In the genomic region with DNA sequence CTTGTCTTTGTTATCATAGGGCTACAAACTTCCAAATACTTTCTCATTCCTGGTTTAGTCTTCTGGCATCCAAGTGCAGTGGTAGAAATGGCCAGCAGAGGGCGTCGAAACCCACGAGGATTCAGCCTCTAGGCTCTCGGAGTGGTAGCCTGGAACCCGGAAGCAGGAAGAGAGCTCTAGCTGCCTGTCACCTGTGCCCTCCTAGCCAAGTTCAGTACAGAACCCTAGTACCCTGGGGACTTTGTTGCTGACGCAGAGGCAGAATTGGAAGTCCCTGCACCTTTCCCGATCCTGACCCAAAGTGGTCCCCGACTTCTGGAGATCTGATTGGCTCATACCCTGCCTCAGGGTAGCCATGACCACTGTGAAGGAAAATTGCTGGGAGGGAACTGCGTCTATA, we compare ENCODE assay signal across 8 mouse cellular contexts. TPM values are rescaled to one million over a fixed set of nuclear protein-coding genes. Genes with fewer than 3 reads are reported as not detected.
DNase-seq lines count a peak whose midpoint lies in the region; ATAC-seq and TF ChIP-seq lines count a peak whose summit lies in the region.

No protein-coding gene starts in this region.

- ATAC-seq in erythroid progenitor cell, adult 5-6 weeks (replicated peaks; ENCODE audit: low FRiP score, poor library complexity, severe bottlenecking): peak; percentile 96
- ATAC-seq in heart, embryonic 12.5 days (ENCODE audit: insufficient number of reproducible peaks, low FRiP score): peak; percentile 85
- ATAC-seq in kidney, postnatal 0 days (replicated peaks; ENCODE audit: low FRiP score, low read depth): peak; percentile 76
- peak; percentile 89 for ATAC-seq in liver, embryonic 11.5 days (replicated peaks; ENCODE audit: low FRiP score)
- peak; percentile 87 for ATAC-seq in stomach, embryonic 14.5 days (ENCODE audit: insufficient number of reproducible peaks, insufficient read depth, low FRiP score, low read depth)

- no peaks in the 10 kb centered on the region for H3K4me1 ChIP-seq in heart, embryonic 12.5 days (replicated peaks)
- no peaks in the 10 kb centered on the region for H3K4me1 ChIP-seq in kidney, postnatal 0 days (replicated peaks; ENCODE audit: insufficient read depth, low read length)
- H3K4me1 ChIP-seq in liver, embryonic 11.5 days (replicated peaks; ENCODE audit: control insufficient read depth, insufficient read depth, low read length): no peaks in the 10 kb centered on the region
- H3K4me1 ChIP-seq in stomach, embryonic 14.5 days (ENCODE audit: control insufficient read depth, insufficient read depth, low read length): no peaks in the 10 kb centered on the region

- no peak overlapping the region for H3K27ac ChIP-seq in heart, embryonic 12.5 days (ENCODE audit: poor library complexity, severe bottlenecking)
- H3K27ac ChIP-seq in kidney, postnatal 0 days: no peak overlapping the region
- H3K27ac ChIP-seq in liver, embryonic 11.5 days (ENCODE audit: low read depth, low read length): no peak overlapping the region
- no peak overlapping the region for H3K27ac ChIP-seq in stomach, embryonic 14.5 days (ENCODE audit: low read length)

- peak overlapping the region; percentile 36 for H3K4me3 ChIP-seq in heart, embryonic 12.5 days
- no peak overlapping the region for H3K4me3 ChIP-seq in kidney, postnatal 0 days (replicated peaks; ENCODE audit: low read depth, low read length)
- 0 out of 2 replicates have a peak overlapping the region, but pooled peaks have one; percentile 33 for H3K4me3 ChIP-seq in liver, embryonic 11.5 days (ENCODE audit: low read depth, low read length)
- H3K4me3 ChIP-seq in stomach, embryonic 14.5 days (ENCODE audit: low read depth, low read length): peak overlapping the region; percentile 22; the same call in 1 of the 2 replicates

- H3K27me3 ChIP-seq in heart, embryonic 12.5 days (replicated peaks): no peaks in the 10 kb centered on the region
- H3K27me3 ChIP-seq in kidney, postnatal 0 days (ENCODE audit: insufficient read depth, low read length): no peaks in the 10 kb centered on the region
- H3K27me3 ChIP-seq in liver, embryonic 11.5 days (replicated peaks; ENCODE audit: control insufficient read depth, insufficient read depth, low read length): no peaks in the 10 kb centered on the region
- no peaks in the 10 kb centered on the region for H3K27me3 ChIP-seq in stomach, embryonic 14.5 days (ENCODE audit: control insufficient read depth, insufficient read depth, low read length)

- peak; percentile 98 for TF ChIP-seq CTCF in kidney, postnatal 0 days (IDR thresholded peaks at IDR 0.05; ENCODE audit: low read depth)

- peak; percentile 87 for DNase-seq in CD4-positive helper T cell, adult 2 months (ENCODE audit: low read depth, low spot score)
- peak; percentile 45 for DNase-seq in brain, embryonic 18.5 days (ENCODE audit: low read depth, low spot score)
- peak; percentile 93 for DNase-seq in kidney, postnatal 0 days (ENCODE audit: low spot score)
- DNase-seq in liver, embryonic 11.5 days (ENCODE audit: low spot score): peak; percentile 83
- peak; percentile 91 for DNase-seq in naive thymus-derived CD4-positive, alpha-beta T cell, adult 2 months (ENCODE audit: low read depth)

- peak overlapping the region; percentile 5; the same call in 1 of the 2 replicates for H3K9ac ChIP-seq in heart, embryonic 12.5 days
- H3K9ac ChIP-seq in kidney, postnatal 0 days (ENCODE audit: low read depth, low read length): 0 out of 2 replicates have a peak overlapping the region, but pooled peaks have one; percentile 10
- peak overlapping the region; percentile 58; the same call in 1 of the 2 replicates for H3K9ac ChIP-seq in liver, embryonic 11.5 days (ENCODE audit: low read depth, low read length)
- H3K9ac ChIP-seq in stomach, embryonic 14.5 days (replicated peaks; ENCODE audit: low read depth, low read length): no peak overlapping the region

- 11% methylated on average over 9 of the region's 9 CpGs for WGBS in heart, embryonic 12.5 days
- WGBS in kidney, postnatal 0 days: 16% methylated on average over 9 of the region's 9 CpGs
- 8% methylated on average over 9 of the region's 9 CpGs for WGBS in liver, embryonic 11.5 days
- WGBS in stomach, embryonic 14.5 days: 9% methylated on average over 9 of the region's 9 CpGs

- H3K9me3 ChIP-seq in heart, embryonic 12.5 days (replicated peaks): no peaks in the 10 kb centered on the region
- no peaks in the 10 kb centered on the region for H3K9me3 ChIP-seq in kidney, postnatal 0 days (replicated peaks; ENCODE audit: low read length)
- H3K9me3 ChIP-seq in liver, embryonic 11.5 days (ENCODE audit: control insufficient read depth, low read length): no peaks in the 10 kb centered on the region
- no peaks in the 10 kb centered on the region for H3K9me3 ChIP-seq in stomach, embryonic 14.5 days (ENCODE audit: control insufficient read depth, low read depth, low read length)

- H3K4me2 ChIP-seq in heart, embryonic 12.5 days: peak overlapping the region; percentile 60
- H3K4me2 ChIP-seq in kidney, postnatal 0 days (ENCODE audit: low read length): peak overlapping the region; percentile 43
- H3K4me2 ChIP-seq in liver, embryonic 11.5 days: peak overlapping the region; percentile 59
- H3K4me2 ChIP-seq in stomach, embryonic 14.5 days (replicated peaks; ENCODE audit: low read depth, low read length): peak overlapping the region; percentile 43

- no peaks in the 10 kb centered on the region for H3K36me3 ChIP-seq in heart, embryonic 12.5 days
- no peaks in the 10 kb centered on the region for H3K36me3 ChIP-seq in kidney, postnatal 0 days (ENCODE audit: insufficient read depth, low read length)
- H3K36me3 ChIP-seq in liver, embryonic 11.5 days (ENCODE audit: control insufficient read depth, insufficient read depth, low read length): no peaks in the 10 kb centered on the region
- no peaks in the 10 kb centered on the region for H3K36me3 ChIP-seq in stomach, embryonic 14.5 days (ENCODE audit: control insufficient read depth, insufficient read depth, low read length)

RNA-seq across cellular contexts. Expression of a gene that starts 32.2 kb away (rescaled TPM):
- total RNA-seq in erythroid progenitor cell, adult 5-6 weeks (2015; ENCODE audit: low replicate concordance): 50.3 and 64.2 TPM in 2 replicates
- 42.0 and 49.3 TPM in 2 replicates for total RNA-seq in erythroid progenitor cell, adult 5-6 weeks (2017; ENCODE audit: low replicate concordance)
- polyA plus RNA-seq in heart, embryonic 12.5 days (2016; fragmentation: Nextera tagmentation; extraction: Ambion mirVana): 9.7 and 10.5 TPM in 2 replicates
- polyA plus RNA-seq in kidney, postnatal 0 days (2015; fragmentation: Nextera tagmentation; extraction: Ambion mirVana): 31.3 and 36.8 TPM in 2 replicates
- 14.3 and 17.1 TPM in 2 replicates for polyA plus RNA-seq in liver, embryonic 11.5 days (2014; fragmentation: Nextera tagmentation; extraction: Ambion mirVana)
- 18.6 and 21.6 TPM in 2 replicates for polyA plus RNA-seq in stomach, embryonic 14.5 days (2014; fragmentation: Nextera tagmentation; extraction: Ambion mirVana)
